Mouse (Mus musculus): ENCODE data around the gene Trp53i13.

Trp53i13 gene

DNA sequence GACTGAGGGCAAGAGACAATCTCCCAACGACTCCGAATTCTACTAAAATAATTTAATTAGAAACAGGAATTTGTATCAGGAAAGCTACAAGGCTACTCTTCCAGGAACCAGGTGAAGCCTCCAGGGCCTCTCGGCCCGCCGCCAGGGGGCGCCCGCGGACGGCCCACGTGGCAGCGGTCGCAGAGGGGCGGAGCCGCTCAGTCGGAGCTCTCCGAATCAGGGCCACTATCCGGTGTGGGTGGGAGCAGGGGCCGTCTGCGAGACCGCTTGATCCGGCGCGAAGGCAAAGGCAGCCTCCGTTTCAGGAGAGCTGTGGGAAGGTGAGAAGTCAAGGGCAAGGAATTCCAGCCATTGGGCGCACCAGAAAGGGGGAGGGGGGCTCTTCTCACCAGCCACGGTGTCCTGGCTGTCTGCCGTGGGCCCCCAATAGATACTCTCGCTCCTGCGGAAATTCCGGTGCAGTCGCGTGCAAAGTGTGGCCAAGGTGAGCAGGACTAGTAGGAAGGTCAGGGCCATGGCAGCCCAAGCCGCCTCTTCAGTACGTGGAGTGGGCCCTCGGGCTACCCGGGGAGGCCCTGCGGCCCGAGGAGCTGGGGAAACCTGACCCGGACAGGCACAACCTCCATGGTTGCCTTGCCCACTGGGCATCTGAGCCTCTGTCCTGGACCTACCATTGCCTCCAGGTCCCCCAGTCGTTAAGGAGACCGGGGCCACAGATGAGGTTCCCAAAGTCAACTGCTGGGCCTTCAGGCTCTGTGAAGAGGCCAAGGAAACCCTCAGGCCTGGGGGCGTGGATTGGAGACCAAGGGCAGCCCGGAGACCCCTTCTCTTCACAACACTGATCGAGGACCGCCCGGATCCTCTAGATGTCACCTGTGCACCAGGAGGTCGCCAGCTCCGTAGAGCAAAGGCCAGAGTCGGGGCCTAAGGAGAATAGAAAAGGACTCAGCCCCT lies 7.4 kb downstream of the Trp53i13 start:
- DNase-seq (ENCODE audit: low spot score in 2 of 2), result peak; percentile 78 to 93

GRCm38 (mm10) chr11:77507426-77507825 lies 8.4 kb downstream of the Trp53i13 start:
- no peak for DNase-seq (ENCODE audit: low spot score in 2 of 2)

DNA sequence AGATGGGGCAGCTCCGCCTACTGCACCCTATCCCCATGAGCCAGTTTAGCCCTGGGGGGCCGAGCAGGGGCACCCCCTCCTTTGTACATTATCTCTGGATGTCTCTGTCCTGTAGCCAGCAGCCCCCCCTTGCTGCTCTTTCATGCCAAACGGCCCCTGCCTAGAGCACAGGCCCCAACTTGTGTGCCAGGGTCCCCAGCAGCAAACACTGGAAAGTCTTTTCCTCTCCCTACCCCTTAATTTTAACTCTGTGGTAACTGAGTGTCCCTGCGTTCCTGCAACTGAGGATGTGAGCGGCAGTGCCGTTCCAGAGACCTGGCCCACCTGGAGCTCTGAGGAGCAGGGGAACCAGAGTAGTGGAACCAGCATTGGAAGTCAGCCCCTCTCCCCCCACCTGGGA lies 8.8 kb downstream of the Trp53i13 start:
- no peak for DNase-seq (ENCODE audit: low spot score in 2 of 2)

DNA sequence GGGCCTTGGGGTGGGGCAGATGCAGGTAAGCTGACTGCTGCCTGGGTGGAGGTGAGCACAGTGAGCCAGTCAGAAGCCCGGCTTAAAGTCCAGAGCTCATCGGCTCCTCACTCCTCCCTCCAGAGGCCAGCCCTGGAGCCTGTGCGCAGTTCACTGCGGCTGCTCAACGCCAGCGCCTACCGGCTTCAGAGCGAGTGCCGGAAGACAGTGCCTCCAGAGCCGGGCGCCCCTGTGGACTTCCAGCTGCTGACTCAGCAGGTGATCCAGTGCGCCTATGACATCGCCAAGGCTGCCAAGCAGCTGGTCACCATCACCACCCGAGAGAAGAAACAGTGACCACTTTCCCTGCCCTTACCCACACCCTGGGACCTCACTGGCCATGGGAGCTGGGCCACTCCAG lies 9.5 kb downstream of the Trp53i13 start:
- no peak for DNase-seq (ENCODE audit: low spot score in 2 of 2)

GRCm38 (mm10) chr11:77505291-77505980 lies 10.3 kb downstream of the Trp53i13 start:
- DNase-seq (ENCODE audit: low spot score in 2 of 2), result no peak

DNA sequence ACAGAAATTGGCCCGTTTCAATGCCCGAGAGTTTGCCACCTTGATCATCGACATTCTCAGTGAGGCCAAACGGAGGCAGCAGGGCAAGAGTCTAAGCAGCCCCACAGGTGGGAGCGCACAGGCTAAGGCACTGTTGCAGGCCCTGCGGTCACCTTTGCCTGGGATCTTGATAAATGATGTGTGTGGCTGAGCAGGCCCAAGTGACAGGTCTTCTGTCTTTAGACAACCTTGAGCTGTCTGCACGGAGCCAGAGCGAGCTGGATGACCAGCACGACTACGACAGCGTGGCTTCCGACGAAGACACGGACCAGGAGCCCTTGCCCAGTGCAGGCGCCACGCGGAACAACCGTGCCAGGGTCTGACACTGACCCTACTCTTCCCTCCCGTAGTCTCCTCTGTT lies 11.4 kb downstream of the Trp53i13 start:
- no peak for DNase-seq (ENCODE audit: low spot score in 2 of 2)

DNA sequence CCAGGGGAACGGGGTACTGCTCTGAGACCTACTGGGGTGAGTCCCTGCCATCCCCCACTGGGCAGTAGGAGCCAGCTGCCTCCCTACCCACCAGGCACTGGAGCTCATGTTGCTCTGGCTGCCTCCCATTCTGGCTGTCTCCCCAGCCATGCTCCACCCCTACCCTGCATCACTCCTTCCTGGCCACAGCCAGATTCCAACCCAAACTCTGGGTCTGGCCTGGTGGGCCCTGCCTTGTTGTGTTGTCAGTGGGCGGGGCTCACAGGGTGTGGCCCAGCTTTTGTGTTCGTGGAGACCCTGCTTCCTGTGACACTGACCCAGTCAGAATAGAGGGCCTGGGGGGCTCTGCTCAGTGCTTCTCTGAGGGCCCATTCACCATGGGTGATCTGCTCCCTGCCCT lies 12.3 kb downstream of the Trp53i13 start:
- DNase-seq (ENCODE audit: low spot score in 2 of 2), result no peak

GRCm38 (mm10) chr11:77502481-77502880 lies 13.3 kb downstream of the Trp53i13 start:
- DNase-seq (ENCODE audit: low spot score in 2 of 2), result no peak

DNA sequence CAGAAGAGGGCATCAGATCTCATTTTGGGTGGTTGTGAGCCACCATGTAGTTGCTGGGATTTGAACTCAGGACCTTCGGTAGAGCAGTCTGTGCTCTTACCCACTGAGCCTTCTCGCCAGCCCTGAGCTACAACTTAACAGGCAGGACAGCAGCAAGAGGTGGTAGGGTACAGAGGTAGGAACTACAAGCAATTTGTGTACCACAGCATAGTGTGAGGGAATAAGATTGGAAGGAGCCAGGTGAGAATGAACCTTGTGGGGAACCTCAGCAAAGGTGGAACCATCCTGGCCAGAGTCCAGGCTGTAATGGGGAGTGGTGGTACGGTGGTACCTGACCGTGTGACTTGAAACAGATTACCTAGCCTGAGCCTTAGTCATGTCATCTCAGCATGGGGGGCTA lies 13.8 kb downstream of the Trp53i13 start:
- no peak for DNase-seq (ENCODE audit: low spot score in 2 of 2)

DNA sequence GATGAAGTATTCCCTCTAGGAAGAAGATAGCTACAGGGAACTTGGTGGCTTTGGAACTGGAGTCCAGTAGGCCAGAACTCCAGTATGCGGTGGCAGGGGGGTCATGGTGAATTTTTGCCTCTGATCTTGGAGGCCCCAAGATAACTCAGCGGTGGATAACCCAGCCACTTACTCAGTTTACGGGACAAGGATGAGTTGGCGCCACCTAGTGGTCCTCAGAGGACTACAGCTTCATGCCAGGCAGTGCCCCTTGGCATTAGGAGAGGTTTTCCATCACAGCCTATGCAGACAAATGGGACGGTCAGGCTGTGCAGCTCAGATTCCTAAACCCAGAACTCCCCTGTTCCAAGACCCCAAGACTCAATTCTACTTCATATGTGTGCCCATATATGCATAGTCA lies 14.4 kb downstream of the Trp53i13 start:
- DNase-seq (ENCODE audit: low spot score in 2 of 2), result peak; percentile 49 to 76

DNA sequence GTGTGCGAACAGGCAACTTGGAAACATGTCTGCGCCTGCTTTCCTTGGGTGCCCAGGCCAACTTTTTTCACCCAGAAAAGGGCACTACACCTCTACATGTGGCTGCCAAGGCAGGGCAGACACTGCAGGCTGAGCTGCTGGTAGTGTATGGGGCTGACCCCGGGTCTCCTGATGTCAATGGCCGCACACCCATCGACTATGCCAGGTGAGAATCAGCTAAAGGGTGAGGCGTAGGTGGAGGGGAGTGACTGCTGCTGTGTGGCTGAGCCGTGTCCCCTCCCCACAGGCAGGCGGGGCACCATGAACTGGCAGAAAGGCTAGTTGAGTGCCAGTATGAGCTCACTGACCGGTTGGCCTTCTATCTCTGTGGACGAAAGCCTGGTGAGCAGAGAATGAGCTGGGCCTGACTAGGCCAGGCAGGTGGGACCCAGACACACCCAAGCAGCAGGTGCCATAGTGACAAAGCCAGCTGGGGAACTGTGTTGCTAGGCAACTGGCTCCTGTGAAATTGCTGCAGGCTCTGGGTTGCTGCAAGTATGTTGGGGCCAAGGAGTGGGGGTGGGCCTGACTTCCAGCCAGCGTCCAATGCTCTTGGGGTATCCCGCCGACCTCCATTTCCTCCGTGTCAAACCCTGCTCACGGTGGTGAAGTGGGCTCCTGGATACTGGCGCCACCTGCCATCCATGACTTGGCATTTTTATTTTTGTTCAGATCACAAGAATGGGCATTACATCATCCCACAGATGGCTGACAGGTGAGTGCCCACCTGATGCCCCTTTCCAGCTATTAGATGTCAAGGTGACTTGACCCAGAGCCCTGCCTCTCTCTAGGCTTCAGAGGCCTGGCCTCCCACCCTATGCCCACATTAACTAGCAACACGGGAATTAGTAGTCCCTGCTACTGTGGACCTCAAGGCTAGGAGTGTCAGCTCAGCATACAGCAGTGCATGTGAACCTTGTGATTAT lies 15.1 kb downstream of the Trp53i13 start:
- DNase-seq (ENCODE audit: low spot score in 2 of 2), result no peak

DNA sequence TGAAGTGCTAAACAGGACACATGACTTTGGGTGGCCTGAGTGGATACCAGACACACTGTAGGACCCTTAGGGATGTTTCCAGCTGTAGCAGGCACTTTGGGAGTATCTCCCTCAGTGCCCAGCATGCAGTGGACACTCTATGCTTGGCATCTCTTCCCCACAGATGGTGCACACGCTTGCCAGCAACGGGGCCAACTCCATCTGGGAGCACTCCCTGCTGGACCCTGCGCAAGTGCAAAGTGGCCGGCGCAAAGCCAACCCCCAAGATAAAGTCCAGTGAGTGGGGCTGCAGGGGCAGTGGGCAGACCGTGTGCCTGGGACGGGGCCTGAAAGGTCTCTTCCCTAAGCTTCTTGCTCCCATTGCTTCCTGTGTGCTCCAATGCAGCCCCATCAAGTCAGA lies 16.4 kb downstream of the Trp53i13 start:
- DNase-seq (ENCODE audit: low spot score in 2 of 2), result no peak

- no peak for DNase-seq (ENCODE audit: low spot score in 2 of 2)
These were observed 17.3 kb downstream of the Trp53i13 start for GRCm38 (mm10) chr11:77498261-77499139.

- no peak for DNase-seq (ENCODE audit: low spot score in 2 of 2)
These were observed 17.9 kb downstream of the Trp53i13 start for GRCm38 (mm10) chr11:77497851-77498250.

GRCm38 (mm10) chr11:77497341-77497756 lies 18.4 kb downstream of the Trp53i13 start:
- DNase-seq (ENCODE audit: low spot score in 2 of 2), result peak in 1 of 2 experiments; percentile 78

- no peak for DNase-seq (ENCODE audit: low spot score in 2 of 2)
These were observed 20.3 kb downstream of the Trp53i13 start for GRCm38 (mm10) chr11:77495507-77495906.

- DNase-seq (ENCODE audit: low spot score in 2 of 2), result no peak
These were observed 21.0 kb downstream of the Trp53i13 start for GRCm38 (mm10) chr11:77494782-77495181.

GRCm38 (mm10) chr11:77494344-77494676 lies 21.5 kb downstream of the Trp53i13 start:
- no peak for DNase-seq (ENCODE audit: low spot score in 2 of 2)

GRCm38 (mm10) chr11:77493512-77494343 lies 22.1 kb downstream of the Trp53i13 start, which contains the start of gene Git1:
TSS of gene Git1 (plus strand) at chr11:77493562.
- peak; percentile 41 to 47 for DNase-seq (ENCODE audit: low spot score in 2 of 2)

DNA sequence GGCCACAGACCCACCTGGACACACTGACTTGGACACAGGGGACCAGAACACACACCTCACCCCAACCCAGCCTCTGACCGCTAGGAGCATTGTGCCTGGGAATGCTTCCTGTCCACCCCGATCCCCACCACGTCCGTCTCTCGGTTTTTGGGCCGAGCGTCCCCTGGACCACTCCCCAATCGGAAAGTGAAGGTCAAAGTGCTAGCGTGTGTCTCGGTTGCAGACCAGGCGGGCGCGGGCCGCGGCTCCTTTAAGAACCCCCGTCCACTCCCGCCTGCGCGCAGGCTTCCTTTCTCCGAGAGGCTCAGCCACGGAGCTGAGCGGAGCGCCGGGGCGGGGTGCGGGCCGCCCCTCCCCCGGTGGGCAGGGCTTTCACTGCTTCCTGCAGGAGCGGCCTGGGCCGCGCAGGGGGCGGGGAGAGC lies 22.9 kb downstream of the Trp53i13 start:
- peak; percentile 89 to 90 for DNase-seq (ENCODE audit: low spot score in 2 of 2)
